Comparison of ENCODE assay signal across 8 mouse cellular contexts in genomic region chr4:133706956-133707355, GRCm38 (mm10). TPM values are rescaled to one million over a fixed set of nuclear protein-coding genes. Genes with fewer than 3 reads are reported as not detected.
A peak's percentile ranks its signal among the peaks of the same experiment; 100 is the strongest.
DNase-seq lines count a peak whose midpoint lies in the region; ATAC-seq and TF ChIP-seq lines count a peak whose summit lies in the region.

No protein-coding gene starts in this region.

- no peak overlapping the region for H3K4me3 ChIP-seq in liver, embryonic 11.5 days (ENCODE audit: low read depth, low read length)
- H3K4me3 ChIP-seq in olfactory bulb, adult 2 months (ENCODE audit: insufficient read depth, low read depth, low read length) = no peak overlapping the region

- H3K4me1 ChIP-seq in liver, embryonic 11.5 days (replicated peaks; ENCODE audit: control insufficient read depth, insufficient read depth, low read length) = peaks cover 44% of the 10 kb centered on the region
- H3K4me1 ChIP-seq in olfactory bulb, adult 2 months (ENCODE audit: control insufficient read depth, insufficient read depth, low read length) = peaks cover 8% of the 10 kb centered on the region

- peaks cover 18% of the 10 kb centered on the region for H3K36me3 ChIP-seq in liver, embryonic 11.5 days (ENCODE audit: control insufficient read depth, insufficient read depth, low read length)

- no peak for TF ChIP-seq POLR2A in olfactory bulb, adult 2 months (IDR thresholded peaks at IDR 0.05; ENCODE audit: insufficient read depth, low read depth, low read length)

- H3K27me3 ChIP-seq in liver, embryonic 11.5 days (replicated peaks; ENCODE audit: control insufficient read depth, insufficient read depth, low read length) = no peaks in the 10 kb centered on the region

- no peaks in the 10 kb centered on the region for H3K9me3 ChIP-seq in liver, embryonic 11.5 days (ENCODE audit: control insufficient read depth, low read length)

- no peak overlapping the region for H3K9ac ChIP-seq in liver, embryonic 11.5 days (ENCODE audit: low read depth, low read length)

- 33% methylated on average over 8 of the region's 8 CpGs for WGBS in liver, embryonic 11.5 days
- 19% methylated on average over 8 of the region's 8 CpGs for WGBS in olfactory bulb, adult 2 months

- H3K27ac ChIP-seq in liver, embryonic 11.5 days (ENCODE audit: low read depth, low read length) = peak overlapping the region; percentile 76
- peak overlapping the region; percentile 64; the same call in 1 of the 2 replicates for H3K27ac ChIP-seq in olfactory bulb, adult 2 months (ENCODE audit: insufficient read depth, low read depth, low read length)

- no peak for TF ChIP-seq CTCF in olfactory bulb, adult 2 months (IDR thresholded peaks at IDR 0.05; ENCODE audit: insufficient read depth, low read depth, low read length)

- peak; percentile 61 for DNase-seq in right cerebral cortex, adult 18-20 months
- DNase-seq in right cerebral cortex, postnatal 4 days = no peak
- DNase-seq in cerebellum, postnatal 14 days = peak; percentile 65 to 70
- peak; percentile 85 to 93 for DNase-seq in heart, adult 18-20 months
- peak; percentile 70 to 72 for DNase-seq in kidney, adult 8-10 months
- DNase-seq in liver, embryonic 11.5 days (ENCODE audit: low spot score) = no peak
- DNase-seq in urinary bladder, postnatal 36 days (ENCODE audit: low spot score in 2 of 2) = peak; percentile 60 to 73

- H3K4me2 ChIP-seq in liver, embryonic 11.5 days = peak overlapping the region; percentile 45

- peak; percentile 49; the same call in 1 of the 2 replicates for ATAC-seq in liver, embryonic 11.5 days (replicated peaks; ENCODE audit: low FRiP score)

RNA-seq across cellular contexts. Expression of gene Pigv, which starts 34.5 kb away (rescaled TPM):
- total RNA-seq in heart, adult 18-20 months (2021) = 10 to 100 TPM; 12.5 to 12.7 TPM
- polyA plus RNA-seq in liver, embryonic 11.5 days (2014; fragmentation: Nextera tagmentation; extraction: Ambion mirVana) = 10.7 and 15.0 TPM in 2 replicates
- not detected in 2 replicates for polyA plus RNA-seq in olfactory bulb, adult 2 months (2012; ENCODE audit: insufficient read depth, insufficient read length, low replicate concordance, missing spikeins)

RNA-seq across cellular contexts. Expression of gene Arid1a, which starts 49.6 kb away (rescaled TPM):
- total RNA-seq in heart, adult 18-20 months (2021) = 10 to 100 TPM; 31.3 to 34.9 TPM
- 26.6 and 32.4 TPM in 2 replicates for polyA plus RNA-seq in liver, embryonic 11.5 days (2014; fragmentation: Nextera tagmentation; extraction: Ambion mirVana)
- 655 TPM in 1 of 2 replicates, not detected in the other for polyA plus RNA-seq in olfactory bulb, adult 2 months (2012; ENCODE audit: insufficient read depth, insufficient read length, low replicate concordance, missing spikeins)

RNA-seq across cellular contexts. Expression of gene Zdhhc18, which starts 57.0 kb away (rescaled TPM):
- total RNA-seq in heart, adult 18-20 months (2021) = 10 to 100 TPM; 20.9 to 31.7 TPM
- polyA plus RNA-seq in liver, embryonic 11.5 days (2014; fragmentation: Nextera tagmentation; extraction: Ambion mirVana) = 2.1 and 3.1 TPM in 2 replicates
- polyA plus RNA-seq in olfactory bulb, adult 2 months (2012; ENCODE audit: insufficient read depth, insufficient read length, low replicate concordance, missing spikeins) = not detected in 2 replicates

Comparison
In these comparisons a context has a peak if more than half of its experiments do, and no peak if none do; other contexts are left out.
1. DNase-seq: peak in right cerebral cortex, adult 18-20 months (single experiment), cerebellum, postnatal 14 days (2 of 2), heart, adult 18-20 months (2 of 2), kidney, adult 8-10 months (2 of 2) and urinary bladder, postnatal 36 days (2 of 2); none in right cerebral cortex, postnatal 4 days (single experiment) and liver, embryonic 11.5 days (single experiment).
2. RNA of gene Pigv, which starts 34.5 kb away (polyA plus RNA-seq): 10.7 to 15.0 TPM in liver, embryonic 11.5 days; not detected in olfactory bulb, adult 2 months; every median in the first group is over 10 times any median in the second.